Mouse (Mus musculus): ENCODE data around the gene Stx3.

Gene Stx3

DNA sequence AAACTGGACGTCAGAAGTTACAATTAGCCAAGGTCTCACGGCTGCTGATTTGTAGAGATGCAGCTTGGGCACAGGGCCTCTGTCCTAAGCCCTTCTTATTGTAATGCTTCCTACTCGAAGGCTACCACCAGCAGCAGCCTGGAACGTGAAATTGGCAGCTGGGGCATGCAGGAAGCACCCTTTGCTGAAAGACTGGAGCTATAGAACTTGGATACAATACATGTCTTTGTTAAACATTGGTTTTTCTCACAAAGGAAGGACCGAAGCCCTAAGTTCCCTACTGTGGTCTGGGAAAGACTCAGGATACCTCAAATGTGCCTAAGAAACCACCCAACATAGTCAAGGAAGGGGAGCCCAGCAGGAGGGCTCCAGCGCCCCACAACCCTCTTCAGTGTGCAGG is 11.4 kb downstream of the Stx3 start:
- DNase-seq (ENCODE audit: low spot score in 2 of 2), result no peak

DNA sequence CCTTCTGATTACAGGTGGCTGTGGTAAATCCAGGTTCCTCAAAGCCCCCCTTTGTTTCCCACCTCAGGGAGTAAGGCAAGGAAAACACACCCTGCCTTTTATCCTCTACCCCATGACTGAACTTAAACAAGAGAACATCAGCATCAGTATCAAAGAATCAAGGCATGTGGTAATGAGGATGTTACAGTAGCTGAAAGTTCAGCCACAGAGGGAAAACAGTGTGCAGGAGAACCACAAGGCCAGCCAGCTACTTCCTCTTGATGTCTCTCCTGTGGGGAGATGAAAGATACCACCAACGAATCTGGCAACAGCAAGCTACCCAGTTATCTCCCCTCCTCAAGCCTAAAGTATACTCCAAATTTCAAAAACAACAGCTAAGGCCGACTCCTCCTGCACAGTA is 12.0 kb downstream of the Stx3 start:
- no peak for DNase-seq (ENCODE audit: low spot score in 2 of 2)

- DNase-seq (ENCODE audit: low spot score in 2 of 2), result no peak
Measured at GRCm38 (mm10) chr19:11804423-11804822, 14.8 kb downstream of the Stx3 start.

DNA sequence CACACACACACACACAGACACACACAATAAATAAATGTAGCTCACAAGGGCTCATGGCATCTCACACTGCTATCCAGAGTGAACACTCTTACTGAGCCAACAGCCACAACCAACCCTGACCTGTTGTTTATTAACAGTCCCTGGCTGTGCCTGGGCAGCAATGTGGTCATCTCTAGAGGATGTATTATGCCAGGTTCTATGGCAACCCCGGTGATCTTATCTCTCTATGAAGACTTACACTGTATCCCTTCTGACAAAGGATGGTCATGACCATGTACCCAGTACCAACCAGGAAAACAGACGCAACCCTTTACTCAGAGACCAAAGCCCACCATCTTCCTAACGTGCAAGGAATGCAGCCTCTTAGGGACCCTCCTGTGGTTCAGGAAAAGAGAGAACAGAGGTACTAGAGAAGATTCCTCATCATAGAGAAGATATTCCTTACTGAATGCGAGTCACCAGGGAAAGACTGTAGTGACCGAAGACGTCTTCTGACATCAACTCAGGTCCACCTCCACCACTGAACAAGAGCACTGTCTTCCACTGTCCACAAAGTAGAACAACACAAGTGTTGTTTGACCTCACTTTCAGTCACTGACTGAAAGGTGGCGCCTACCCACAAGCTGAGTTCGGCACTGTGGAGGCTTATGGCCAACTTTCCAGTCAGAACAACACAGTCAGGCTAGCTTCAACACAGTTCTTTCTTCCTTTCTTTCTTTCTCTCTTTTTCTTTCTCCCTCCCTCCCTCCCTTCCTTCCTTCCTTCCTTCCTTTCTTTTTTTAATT is 18.5 kb downstream of the Stx3 start:
- no peak for DNase-seq (ENCODE audit: low spot score in 2 of 2)

GRCm38 (mm10) chr19:11794447-11794846 is 24.8 kb downstream of the Stx3 start:
- DNase-seq (ENCODE audit: low spot score in 2 of 2), result no peak

GRCm38 (mm10) chr19:11793741-11794359 is 25.4 kb downstream of the Stx3 start:
- DNase-seq (ENCODE audit: low spot score in 2 of 2), result no peak

DNA sequence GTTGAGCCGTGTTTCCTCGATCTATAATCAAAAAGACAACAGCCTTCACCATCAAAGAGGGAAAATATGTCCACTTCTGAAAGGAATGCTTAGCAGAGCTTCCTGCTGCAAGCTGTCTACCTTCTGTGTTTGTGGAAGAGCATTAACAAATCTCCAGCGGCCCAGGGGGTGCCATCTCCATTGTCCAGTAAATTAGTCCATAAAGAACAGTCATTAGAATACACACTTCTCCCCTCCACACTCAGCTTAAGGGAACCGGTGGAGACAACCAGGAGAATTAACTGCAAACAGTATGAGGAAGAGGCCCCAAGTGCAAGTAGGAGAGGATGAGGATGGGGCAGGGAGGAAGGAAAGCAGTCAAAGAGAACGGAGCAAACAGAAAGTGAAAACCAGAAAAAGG is 27.4 kb downstream of the Stx3 start:
- no peak for DNase-seq (ENCODE audit: low spot score in 2 of 2)

- DNase-seq (ENCODE audit: low spot score in 2 of 2), result no peak
Measured at GRCm38 (mm10) chr19:11788876-11789275, 30.3 kb downstream of the Stx3 start.

DNA sequence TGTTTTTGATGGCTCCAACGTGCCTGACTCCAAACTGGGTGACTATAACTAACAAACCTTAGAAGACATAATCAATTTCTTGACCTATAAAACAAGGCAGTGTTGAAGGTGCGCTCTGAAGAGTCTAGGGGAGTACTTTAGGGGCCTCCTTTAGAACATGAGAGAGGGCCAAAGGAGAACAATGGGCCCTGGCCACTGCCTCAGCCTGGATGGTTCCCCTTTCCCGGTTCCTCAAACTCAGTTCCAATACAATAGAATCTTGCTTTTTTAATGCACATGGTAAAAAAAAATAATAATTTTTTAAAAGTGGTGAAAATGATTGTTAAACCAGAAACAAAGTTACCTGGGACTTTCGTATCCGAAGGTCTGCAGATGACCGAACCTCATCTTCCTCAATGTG is 31.4 kb downstream of the Stx3 start:
- no peak for DNase-seq (ENCODE audit: low spot score in 2 of 2)

DNA sequence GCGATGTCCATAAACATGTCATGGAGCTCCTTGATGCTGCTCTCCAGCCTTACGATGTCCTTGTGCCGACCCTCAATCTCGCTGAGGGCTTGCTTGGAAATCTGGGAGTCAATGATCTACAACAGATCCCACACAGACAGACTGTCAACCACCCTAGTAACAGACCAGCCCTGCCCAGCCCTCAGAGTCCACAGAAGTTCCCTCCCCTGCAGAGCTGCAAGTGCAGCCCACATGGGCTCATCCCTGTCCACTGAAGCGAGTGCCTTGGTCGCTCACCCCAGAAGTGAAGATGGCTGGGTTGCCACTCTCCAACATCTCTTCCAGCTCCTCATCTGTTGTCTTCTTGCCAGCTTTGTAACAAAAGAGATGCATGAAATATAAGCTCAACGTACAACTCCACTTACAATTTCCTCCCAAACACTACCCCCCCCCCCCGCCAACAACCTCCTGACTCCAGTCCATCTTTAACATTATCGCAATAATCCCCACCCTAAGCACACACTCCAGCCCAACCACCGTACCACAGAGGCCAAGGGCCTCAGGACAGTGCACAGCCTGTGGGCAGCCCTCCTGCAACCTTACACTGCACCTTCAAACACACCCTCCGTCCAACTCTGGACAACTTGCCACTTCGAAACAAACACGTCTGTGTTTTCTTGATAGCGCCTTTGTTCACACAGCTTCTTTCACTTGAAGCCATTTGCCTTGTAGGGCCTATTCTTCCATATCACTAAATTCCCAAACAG is 33.6 kb downstream of the Stx3 start:
- no peak for DNase-seq (ENCODE audit: low spot score in 2 of 2)

- peak in 1 of 2 experiments; percentile 75 for DNase-seq (ENCODE audit: low spot score in 2 of 2)
Measured at GRCm38 (mm10) chr19:11777191-11777865, 41.9 kb downstream of the Stx3 start.

GRCm38 (mm10) chr19:11770205-11770892 is 48.9 kb downstream of the Stx3 start, which contains the start of gene Mrpl16:
TSS of gene Mrpl16 (plus strand) at chr19:11770391.
- peak; percentile 77 to 94 for DNase-seq (ENCODE audit: low spot score in 2 of 2)

DNA sequence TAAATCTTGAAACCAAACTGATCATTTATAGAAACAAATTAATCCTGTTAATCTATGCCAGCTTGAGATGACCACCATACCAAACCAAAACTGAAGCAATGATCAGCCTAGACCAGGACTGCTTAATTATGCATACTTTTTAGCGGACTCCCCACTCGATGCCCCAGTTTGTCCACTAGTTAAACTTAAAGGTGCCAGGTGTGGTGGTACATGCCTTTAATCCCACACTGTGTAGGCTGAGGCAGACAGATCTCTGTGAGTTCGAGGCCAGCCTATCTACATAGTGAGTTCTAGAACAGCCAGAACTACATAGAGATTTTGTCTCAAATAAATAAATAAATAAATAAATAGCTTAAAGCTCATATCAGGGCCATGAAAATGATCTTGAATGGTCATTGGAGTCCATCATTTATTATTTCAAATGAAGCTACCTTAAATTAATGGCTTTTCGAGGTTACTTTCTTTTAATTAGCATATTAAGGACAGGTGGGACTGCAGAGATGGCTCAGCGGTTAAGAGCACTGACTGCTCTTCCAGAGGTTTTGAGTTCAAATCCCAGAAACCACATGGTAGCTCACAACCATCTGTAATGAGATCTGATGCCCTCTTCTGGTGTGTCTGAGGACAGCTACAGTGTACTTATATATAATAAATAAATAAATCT is 49.8 kb downstream of the Stx3 start:
- no peak for DNase-seq (ENCODE audit: low spot score in 2 of 2)

DNA sequence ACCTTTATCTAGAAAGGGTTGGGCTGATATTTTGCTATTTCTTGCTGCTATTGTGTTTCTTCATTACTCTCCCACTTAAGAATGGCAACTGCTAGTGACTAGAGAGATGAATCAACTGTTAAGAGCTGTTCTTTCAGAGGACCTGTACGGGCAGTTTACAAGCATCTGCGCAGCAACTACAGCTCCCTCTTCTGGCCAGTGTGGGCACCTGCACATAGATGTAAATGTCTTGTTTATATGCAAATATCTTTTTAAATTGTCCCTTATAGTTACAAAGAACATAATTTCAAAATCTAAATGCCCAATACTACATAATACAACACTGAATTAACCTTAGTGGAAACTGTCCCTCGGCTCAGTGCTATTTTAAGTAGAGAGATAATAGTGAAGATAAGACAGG is 51.0 kb downstream of the Stx3 start:
- DNase-seq (ENCODE audit: low spot score in 2 of 2), result peak in 1 of 2 experiments; percentile 24

GRCm38 (mm10) chr19:11766413-11766812 is 52.8 kb downstream of the Stx3 start:
- DNase-seq (ENCODE audit: low spot score in 2 of 2), result no peak

DNA sequence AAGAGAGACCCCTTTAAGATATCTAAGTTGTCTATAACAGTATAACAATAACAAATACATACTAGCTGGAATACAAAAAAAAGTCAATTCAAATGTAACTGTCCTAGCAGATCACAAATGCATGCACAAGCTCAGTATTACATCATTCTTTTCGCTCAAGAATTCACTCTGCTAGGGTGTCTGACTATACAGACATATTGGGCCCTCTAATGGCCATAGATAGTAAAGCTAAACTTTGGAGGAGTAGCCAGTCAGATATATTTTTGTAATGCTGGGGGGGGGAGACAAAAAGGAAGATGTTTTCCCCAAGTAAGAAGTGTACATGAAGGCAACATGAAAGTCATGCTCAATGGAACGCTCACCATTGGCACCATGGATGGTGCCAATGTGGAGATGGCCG is 54.1 kb downstream of the Stx3 start:
- no peak for DNase-seq (ENCODE audit: low spot score in 2 of 2)

DNA sequence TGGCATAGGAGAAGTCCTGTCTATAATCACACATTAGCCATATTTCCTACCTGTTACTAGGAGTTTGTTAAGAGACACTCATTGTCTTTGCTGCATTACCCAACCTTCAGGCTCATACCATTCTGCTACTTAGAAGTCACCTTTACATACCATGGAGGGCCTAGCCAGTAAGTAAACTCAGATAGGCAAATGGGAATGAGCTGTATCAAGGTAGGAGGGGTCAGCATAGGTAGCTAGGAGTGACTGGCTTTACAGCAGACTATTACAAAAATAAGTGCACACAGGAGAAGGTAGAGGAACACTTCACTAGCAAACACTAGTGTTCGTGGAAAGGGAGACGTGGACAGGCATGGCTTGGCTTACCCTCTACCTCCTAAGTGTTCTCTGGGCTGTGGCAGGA is 71.9 kb downstream of the Stx3 start, which contains the start of gene Gif:
Gif (plus strand) TSS at position 257 of the 400 bp plus-strand sequence.
- no peak for DNase-seq (ENCODE audit: low spot score in 2 of 2)

GRCm38 (mm10) chr19:11745680-11746079 is 73.5 kb downstream of the Stx3 start:
- DNase-seq (ENCODE audit: low spot score in 2 of 2), result no peak

GRCm38 (mm10) chr19:11736455-11736854 is 82.7 kb downstream of the Stx3 start:
- DNase-seq (ENCODE audit: low spot score in 2 of 2), result no peak

DNA sequence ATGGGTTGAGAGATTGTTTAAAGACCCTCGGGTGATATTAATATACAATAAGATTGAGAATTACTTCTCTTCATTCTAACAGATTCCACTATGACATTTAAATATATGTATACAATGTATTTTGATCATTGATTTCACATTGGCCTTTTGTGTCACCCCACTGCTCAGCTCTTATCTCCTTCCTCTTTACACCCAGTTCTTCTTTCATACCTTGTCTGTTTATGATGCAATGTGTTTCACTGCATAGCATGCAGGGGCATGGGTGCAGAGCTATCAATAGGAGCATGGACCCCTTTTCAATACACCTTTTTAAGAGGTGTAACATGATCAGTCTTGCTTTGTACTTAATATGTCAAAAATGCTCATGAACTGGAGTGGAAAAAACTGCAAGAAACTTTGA is 88.9 kb downstream of the Stx3 start:
- DNase-seq (ENCODE audit: low spot score in 2 of 2), result no peak

GRCm38 (mm10) chr19:11727304-11727703 is 91.9 kb downstream of the Stx3 start:
- no peak for DNase-seq (ENCODE audit: low spot score in 2 of 2)

All from left cerebral cortex, adult 9 months (tissue).